Mouse (Mus musculus): ENCODE data around the gene Hdac10.

GRCm38 (mm10) chr15:89073993-89074603 is 54.4 kb downstream of the Hdac10 start:
- no peak for TF ChIP-seq SMC3 (IDR thresholded peaks at IDR 0.05; ENCODE audit: low read depth, low read length)
- TF ChIP-seq MAX (IDR thresholded peaks at IDR 0.05; ENCODE audit: low read length) = no peak
- no peak for TF ChIP-seq POLR2AphosphoS2 (IDR thresholded peaks at IDR 0.05; ENCODE audit: low read length)
- TF ChIP-seq ZNF384 (IDR thresholded peaks at IDR 0.05; ENCODE audit: low read depth, low read length) = peak; percentile 84
- TF ChIP-seq EP300 (IDR thresholded peaks at IDR 0.05; ENCODE audit: low read depth in 1 of 2, low read length in 2 of 2) = no peak
- no peak for TF ChIP-seq CTCF (IDR thresholded peaks at IDR 0.05 in 2 of 3, conservative IDR thresholded peaks at IDR 0.05 in 1 of 3; ENCODE audit: control insufficient read depth in 1 of 3, insufficient read depth in 1 of 3, low read depth in 2 of 3, low read length in 3 of 3, poor library complexity in 1 of 3, severe bottlenecking in 1 of 3)
- TF ChIP-seq USF2 (IDR thresholded peaks at IDR 0.05; ENCODE audit: borderline replicate concordance in 1 of 2, insufficient read depth in 1 of 2, low read depth in 1 of 2, low read length in 2 of 2) = no peak
